Mouse (Mus musculus): ENCODE results near the gene Lrp6.

GRCm38 (mm10) chr6:134605196-134605595, 38.4 kb upstream of the Lrp6 start:
- no peak for TF ChIP-seq CTCF (IDR thresholded peaks at IDR 0.05; ENCODE audit: low read depth)
- TF ChIP-seq EP300 (IDR thresholded peaks at IDR 0.05; ENCODE audit: low read depth) = no peak
